Mouse (Mus musculus): Measurements from ENCODE around the gene Atp8a2. TPM values are rescaled to one million over a fixed set of nuclear protein-coding genes. Genes with fewer than 3 reads are reported as not detected.

Gene Atp8a2
- polyA plus RNA-seq, 1 experiment, result 17.4 TPM

DNA sequence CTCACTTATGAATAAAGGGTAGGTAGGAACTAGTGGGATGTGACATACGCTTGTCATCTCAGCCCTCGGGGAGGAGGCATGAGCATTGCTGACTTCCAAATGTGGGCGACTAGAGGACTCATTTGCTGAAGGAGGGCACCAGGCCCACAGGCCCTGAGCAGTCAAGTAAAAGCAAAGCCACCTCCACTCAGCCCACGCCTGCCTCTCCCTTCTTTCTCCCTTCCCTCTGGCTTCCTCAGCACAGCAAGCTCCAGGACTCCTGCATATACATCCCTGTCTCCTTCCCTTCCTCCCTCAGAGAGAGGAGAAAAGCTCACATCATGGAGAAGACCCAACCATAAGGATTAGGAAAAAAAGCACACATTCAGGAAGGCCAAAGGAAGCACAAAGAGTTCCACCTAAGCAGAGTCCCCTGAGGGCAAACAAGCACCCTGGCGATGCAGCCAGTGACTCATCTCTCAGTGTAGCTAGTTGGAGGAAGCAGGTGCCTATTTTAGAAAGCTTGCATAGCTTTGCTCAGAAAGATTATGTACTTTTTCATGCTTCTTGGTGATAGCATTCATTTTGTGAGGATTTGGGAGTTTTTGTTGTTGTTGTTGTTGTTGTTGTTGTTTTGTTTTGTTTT lies 8.7 kb downstream of the Atp8a2 start:
- no peak for DNase-seq (ENCODE audit: low read depth)
- TF ChIP-seq POLR2A (IDR thresholded peaks at IDR 0.05; ENCODE audit: borderline replicate concordance, extremely low read depth, insufficient read depth, insufficient read length, poor library complexity, severe bottlenecking) (no peak), CTCF (IDR thresholded peaks at IDR 0.05; ENCODE audit: borderline replicate concordance, extremely low read depth, insufficient read depth, insufficient read length) (no peak)

DNA sequence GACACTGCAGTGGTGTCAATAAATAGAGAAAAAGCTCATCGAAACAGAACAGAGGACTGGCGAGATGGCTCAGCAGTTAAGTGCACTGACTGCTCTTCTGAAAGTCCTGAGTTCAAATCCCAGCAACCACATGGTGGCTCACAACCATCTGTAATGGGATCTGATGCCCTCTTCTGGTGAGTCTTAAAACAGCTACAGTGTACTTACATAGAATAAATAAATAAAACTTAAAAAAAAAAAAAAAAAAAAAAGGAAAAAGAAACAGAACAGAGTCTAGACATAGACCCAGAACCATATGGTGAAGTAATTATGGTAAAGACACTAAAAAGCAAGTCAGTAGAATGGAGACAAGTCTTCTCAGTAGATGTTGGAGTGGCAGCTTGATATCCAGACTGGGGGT lies 15.7 kb downstream of the Atp8a2 start:
- TF ChIP-seq POLR2A (IDR thresholded peaks at IDR 0.05; ENCODE audit: borderline replicate concordance, extremely low read depth, insufficient read depth, insufficient read length, poor library complexity, severe bottlenecking), result no peak
- no peak for DNase-seq (ENCODE audit: low read depth)

DNA sequence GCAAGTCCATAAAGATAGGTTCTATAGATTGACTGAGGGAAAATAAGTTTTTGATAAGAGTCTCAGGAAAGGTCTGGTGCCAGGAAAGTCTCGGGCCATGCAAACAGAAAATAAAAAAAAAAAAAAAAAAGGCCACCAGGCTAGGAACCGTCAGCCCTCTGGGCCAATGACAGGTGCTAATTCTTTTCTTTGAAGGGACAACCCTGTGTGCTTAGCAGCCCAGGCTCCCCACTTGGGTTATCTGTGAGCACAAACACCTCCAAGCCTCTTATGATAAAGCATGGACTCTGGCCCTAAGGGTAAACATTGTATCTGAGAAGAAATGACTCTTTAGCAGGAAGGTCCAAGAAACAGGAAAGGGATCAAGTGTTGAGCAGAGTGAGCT lies 18.4 kb downstream of the Atp8a2 start:
- no peak for DNase-seq (ENCODE audit: low read depth)
- TF ChIP-seq POLR2A (IDR thresholded peaks at IDR 0.05; ENCODE audit: borderline replicate concordance, extremely low read depth, insufficient read depth, insufficient read length, poor library complexity, severe bottlenecking), result no peak
- no peak for TF ChIP-seq CTCF (IDR thresholded peaks at IDR 0.05; ENCODE audit: borderline replicate concordance, extremely low read depth, insufficient read depth, insufficient read length)

DNA sequence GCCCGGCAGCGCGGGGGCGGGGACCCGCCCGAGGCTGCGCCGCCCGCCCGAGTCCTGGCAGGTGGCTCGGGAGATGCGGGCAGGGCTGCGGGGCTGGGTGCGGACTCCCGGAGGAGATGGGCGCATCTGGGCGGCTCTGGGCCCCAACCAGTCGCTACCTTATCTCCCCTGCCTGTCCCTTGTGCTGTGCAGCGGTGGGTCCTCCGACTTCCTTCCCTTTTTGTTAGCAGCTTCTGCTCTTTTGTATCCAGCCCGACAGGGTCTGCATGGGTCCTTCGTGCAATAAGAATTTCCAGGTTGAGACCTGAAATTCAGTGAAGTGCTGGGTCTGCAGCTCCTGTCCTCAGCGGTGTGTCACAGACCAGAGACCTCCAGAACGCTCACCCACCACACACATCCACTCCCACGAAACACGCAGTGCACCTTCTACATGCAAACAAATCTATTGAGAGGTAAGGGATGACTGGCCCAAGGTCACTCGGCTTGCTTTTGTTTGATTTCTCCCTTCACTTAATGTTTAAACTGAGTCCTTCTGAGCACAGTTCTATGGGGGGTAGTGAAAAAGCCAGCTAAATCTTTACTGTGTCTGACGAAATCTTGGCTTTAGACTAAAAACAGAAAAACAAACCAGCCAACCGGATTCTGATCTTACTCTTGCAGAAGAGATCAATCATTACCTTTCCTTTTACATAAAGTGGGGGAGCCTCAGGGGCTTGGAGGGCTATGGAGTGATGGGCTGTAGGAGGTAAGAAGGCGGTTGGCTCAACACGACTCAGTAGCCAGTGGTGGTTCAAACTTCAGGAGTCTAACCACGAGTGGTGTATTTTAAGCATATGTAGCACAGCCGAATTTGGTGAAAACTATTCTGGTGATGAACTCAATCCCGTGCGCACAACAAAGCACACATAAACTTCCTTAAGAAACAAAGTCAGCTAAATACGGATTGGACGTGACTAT lies 19.1 kb downstream of the Atp8a2 start:
- TF ChIP-seq CTCF (IDR thresholded peaks at IDR 0.05; ENCODE audit: borderline replicate concordance, extremely low read depth, insufficient read depth, insufficient read length), result no peak
- no peak for TF ChIP-seq POLR2A (IDR thresholded peaks at IDR 0.05; ENCODE audit: borderline replicate concordance, extremely low read depth, insufficient read depth, insufficient read length, poor library complexity, severe bottlenecking)
- peak; percentile 61 for DNase-seq (ENCODE audit: low read depth)

DNA sequence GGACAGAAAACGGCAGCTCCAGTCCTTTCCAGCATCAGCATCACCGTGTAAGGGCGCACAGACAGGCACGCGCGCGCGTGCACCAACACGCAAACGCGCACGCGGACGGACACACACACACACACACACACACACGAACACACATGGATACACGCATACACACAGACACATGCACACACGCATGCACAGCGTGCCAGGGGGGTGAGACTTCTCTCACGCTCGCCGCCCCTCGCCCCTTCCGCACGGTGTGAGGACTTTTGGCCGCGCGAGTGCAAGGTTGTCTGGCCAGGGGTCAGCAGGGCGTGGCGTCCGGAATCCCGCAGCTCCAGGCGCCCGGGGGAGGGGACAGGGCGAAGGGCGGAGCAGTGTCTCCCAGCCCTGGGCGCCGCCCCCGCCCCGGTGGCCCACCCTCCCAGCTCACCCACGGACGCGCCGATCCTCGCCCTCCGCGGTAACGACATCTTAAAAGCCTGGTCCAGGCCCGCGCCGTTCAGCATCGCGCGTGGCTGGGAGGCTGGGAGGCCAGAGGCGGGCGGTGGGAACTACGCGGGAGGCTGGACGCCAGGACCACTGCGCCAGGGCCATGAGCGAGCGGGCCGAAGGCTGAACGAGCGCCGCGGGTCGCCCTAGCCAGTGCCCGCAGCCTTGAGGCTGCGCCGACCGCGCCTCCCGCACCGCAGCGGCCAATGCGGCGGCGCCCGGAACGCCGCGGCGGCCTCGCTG lies 19.9 kb downstream of the Atp8a2 start:
- peak; percentile 87 for DNase-seq (ENCODE audit: low read depth)
- TF ChIP-seq POLR2A (IDR thresholded peaks at IDR 0.05; ENCODE audit: borderline replicate concordance, extremely low read depth, insufficient read depth, insufficient read length, poor library complexity, severe bottlenecking) (peak; percentile 53; the same call in 1 of the 2 replicates), CTCF (IDR thresholded peaks at IDR 0.05; ENCODE audit: borderline replicate concordance, extremely low read depth, insufficient read depth, insufficient read length) (no peak)

DNA sequence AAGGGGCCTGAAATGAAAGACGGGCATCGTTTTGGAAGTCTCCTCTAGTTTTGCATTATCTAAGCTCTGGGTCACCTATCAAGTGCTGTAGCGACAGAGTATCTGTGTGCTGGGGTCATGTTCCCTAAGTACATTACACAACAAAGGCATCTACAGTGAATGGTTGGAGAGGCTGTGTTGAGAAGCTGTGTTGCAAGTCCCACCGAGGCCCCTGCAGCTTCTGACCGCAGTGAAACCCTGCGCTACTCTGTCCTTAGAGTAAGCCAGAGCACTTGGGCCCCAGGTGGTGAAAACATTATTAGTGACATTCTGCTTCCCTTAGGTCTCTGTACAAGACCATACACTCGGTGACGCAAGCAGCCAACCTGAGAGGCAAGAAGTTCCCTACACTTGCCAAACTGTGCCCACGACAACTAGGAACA lies 20.5 kb downstream of the Atp8a2 start:
- TF ChIP-seq CTCF (IDR thresholded peaks at IDR 0.05; ENCODE audit: borderline replicate concordance, extremely low read depth, insufficient read depth, insufficient read length), result no peak
- TF ChIP-seq POLR2A (IDR thresholded peaks at IDR 0.05; ENCODE audit: borderline replicate concordance, extremely low read depth, insufficient read depth, insufficient read length, poor library complexity, severe bottlenecking), result no peak
- DNase-seq (ENCODE audit: low read depth), result no peak

DNA sequence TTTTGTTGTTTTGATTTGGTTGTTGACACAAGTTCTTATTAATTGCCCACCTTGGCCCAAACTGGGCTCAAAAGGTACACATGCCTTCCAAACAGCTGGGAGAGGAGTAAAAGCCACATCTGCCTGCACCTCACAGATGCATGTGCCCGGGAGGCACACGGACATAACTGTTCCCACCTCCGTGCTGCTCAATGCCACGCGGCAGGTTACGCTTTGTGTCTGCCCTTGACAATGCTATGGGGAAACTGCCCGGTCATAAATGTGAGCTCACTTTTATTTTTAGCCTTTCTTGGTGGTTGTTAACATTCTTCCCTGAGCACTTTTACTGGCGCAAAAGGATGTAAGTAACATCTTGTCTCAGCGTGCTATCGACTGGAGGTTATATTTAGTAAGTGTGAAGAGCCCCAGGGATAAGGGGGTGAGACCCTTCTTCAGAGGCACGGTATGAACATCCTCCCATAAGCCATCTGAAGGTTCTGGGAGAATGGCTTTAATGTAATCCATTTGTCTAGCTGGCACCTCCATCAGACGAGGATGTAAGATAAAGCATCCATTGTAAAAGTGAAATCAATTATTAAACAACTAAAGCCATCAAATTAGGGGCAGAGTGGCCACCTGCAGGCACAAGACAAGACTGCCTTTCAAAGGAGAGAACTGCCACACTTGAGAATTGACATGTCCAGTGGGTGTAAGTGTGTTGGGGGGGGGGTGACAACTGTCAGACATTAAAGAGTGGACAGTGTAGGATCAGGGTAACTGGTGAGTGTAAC lies 24.5 kb downstream of the Atp8a2 start:
- DNase-seq (ENCODE audit: low read depth), result peak; percentile 27
- no peak for TF ChIP-seq POLR2A (IDR thresholded peaks at IDR 0.05; ENCODE audit: borderline replicate concordance, extremely low read depth, insufficient read depth, insufficient read length, poor library complexity, severe bottlenecking)
- no peak for TF ChIP-seq CTCF (IDR thresholded peaks at IDR 0.05; ENCODE audit: borderline replicate concordance, extremely low read depth, insufficient read depth, insufficient read length)

DNA sequence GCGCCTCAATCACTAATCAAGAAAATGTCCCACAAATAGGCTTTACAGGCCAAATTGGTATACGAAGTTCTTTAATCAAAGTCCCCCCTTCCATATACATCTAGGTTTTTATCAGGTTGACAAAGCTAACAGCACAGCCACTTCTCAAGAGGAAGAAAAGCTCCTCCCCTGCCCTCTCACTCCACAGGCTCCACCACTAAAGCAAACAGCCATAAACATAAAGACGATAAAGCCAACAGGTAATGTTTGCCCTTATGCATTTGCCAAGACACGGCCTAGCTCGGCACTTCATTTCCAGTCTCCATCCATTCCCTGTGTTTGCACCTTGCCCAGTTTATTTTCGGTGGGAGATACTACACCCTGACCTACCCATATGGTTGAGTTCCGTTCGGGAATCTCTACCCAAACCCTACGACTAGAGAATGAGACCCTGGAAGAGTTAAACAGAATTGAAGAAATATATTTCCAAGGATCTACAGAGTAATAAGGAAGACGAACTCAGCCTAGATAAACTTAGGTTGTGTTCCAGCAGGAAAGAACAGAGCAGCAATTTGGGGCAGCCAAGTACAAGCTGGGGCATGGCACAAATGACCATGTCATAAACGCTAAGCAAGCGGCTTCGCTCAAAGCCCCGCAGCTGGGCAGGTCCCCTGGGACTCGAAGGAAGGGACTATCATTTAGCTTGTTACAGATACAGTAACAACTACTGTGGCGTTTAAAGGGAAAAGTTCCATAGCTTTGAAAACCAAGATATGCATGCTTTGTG lies 26.0 kb downstream of the Atp8a2 start:
- no peak for DNase-seq (ENCODE audit: low read depth)
- TF ChIP-seq POLR2A (IDR thresholded peaks at IDR 0.05; ENCODE audit: borderline replicate concordance, extremely low read depth, insufficient read depth, insufficient read length, poor library complexity, severe bottlenecking) (no peak), CTCF (IDR thresholded peaks at IDR 0.05; ENCODE audit: borderline replicate concordance, extremely low read depth, insufficient read depth, insufficient read length) (no peak)

DNA sequence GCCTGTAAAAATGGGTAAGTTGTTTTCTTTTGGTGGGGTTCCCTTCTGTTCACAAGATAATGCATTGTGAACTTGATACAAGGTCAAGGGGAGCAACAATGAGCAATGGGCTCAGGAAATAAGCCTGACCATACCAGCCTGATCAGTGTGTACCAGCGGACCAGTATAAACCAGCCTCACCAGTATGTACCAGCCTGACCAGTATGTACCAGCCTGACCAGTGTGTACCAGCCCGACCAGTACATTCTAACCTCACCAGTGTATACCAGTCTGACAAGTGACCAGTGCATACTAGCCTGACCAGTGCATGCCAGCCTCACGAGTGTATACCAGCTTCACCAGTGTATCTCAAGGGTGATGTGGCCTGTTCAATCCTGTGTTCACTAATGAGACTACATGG lies 33.6 kb downstream of the Atp8a2 start:
- TF ChIP-seq CTCF (IDR thresholded peaks at IDR 0.05; ENCODE audit: borderline replicate concordance, extremely low read depth, insufficient read depth, insufficient read length) (no peak), POLR2A (IDR thresholded peaks at IDR 0.05; ENCODE audit: borderline replicate concordance, extremely low read depth, insufficient read depth, insufficient read length, poor library complexity, severe bottlenecking) (no peak)
- no peak for DNase-seq (ENCODE audit: low read depth)

DNA sequence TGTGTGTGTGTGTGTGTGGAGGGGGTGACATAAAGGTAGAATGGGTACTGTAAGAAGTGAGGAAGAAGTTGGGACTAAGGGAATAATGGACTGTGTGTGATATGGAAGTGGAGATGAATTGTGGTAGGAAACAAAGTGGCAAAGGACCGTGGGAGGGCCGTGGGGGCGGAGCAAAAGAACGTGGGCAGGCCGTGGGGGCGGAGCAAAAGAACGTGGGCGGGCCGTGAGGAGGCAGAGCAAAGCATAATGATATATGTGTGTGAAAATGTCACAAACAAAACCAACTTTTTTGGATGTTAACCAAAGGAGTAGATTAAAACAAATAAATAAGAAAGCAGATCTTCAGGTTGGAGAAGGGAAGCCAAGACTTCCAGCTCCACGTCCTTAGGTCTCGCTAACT lies 44.6 kb downstream of the Atp8a2 start:
- DNase-seq (ENCODE audit: low read depth), result no peak
- TF ChIP-seq POLR2A (IDR thresholded peaks at IDR 0.05; ENCODE audit: borderline replicate concordance, extremely low read depth, insufficient read depth, insufficient read length, poor library complexity, severe bottlenecking), result no peak
- TF ChIP-seq CTCF (IDR thresholded peaks at IDR 0.05; ENCODE audit: borderline replicate concordance, extremely low read depth, insufficient read depth, insufficient read length), result no peak
